Mouse (Mus musculus) bone marrow, adult 2 months (tissue): ENCODE data around the gene Mast4.

Experiments
- CTCF ChIP-seq: fragments of 200-500 bp; IDR thresholded peaks from 2 replicates; pipeline ENCODE4 v1.5.1; 2011; ENCODE audit warnings: low read length, control low read depth; ENCODE audit not compliant: control insufficient read depth, insufficient read depth
- POLR2A ChIP-seq: fragments of 200-500 bp; IDR thresholded peaks from 2 replicates; pipeline ENCODE4 v1.6.1; 2011; ENCODE audit warnings: low read depth, mild to moderate bottlenecking, control low read depth, low read length, borderline replicate concordance; ENCODE audit not compliant: control insufficient read depth

DNA sequence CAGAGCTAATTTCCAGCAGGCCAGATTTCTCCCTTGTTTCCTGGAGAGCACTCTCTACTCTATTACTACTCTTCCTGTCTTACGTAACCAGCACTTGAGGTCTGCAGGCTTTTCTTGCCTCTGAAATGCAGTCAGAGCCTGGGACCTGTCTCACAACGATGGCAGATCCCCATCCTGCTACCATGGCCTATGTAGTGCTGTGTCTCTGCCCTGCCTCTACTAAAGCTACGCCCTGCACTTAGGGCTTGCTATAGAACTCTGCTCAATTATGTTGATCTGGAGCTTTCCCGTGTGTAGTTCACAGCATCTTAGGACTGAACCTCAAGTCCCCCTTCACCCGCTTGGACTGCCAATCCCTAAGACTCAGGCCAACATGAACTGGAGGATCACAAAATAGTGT, 150.7 kb downstream of the Mast4 start:
- no peak for TF ChIP-seq POLR2A
- TF ChIP-seq CTCF: no peak
